Comparison of ENCODE assay signal across 8 mouse cellular contexts in the genomic region with DNA sequence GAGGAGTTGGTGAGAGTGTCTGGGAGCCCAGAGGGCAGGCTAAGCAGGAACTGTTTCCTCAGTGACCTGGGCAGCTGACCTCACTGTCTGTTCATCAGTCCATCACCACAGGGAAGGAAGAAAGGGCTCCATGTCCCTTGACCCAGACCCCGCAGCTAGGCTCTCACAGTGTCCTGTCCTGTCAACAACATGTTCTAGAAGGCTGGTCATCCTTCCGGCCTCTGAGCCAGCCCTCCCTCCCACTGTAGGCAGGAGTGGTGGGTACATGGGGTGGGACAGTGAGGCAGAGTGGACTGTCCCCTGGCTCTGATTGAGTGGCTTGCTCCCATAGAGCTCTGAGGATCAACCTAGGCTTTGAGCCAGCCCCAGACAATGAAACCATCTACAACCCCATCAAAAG.
DNase-seq lines count a peak whose midpoint lies in the region; ATAC-seq and TF ChIP-seq lines count a peak whose summit lies in the region.

No protein-coding gene starts in this region.

- no peak for TF ChIP-seq CTCF in lung, postnatal 0 days (IDR thresholded peaks at IDR 0.05)

- H3K27ac ChIP-seq in neural tube, embryonic 11.5 days (ENCODE audit: low read depth, low read length): peak overlapping the region; percentile 11
- peak overlapping the region; percentile 80 for H3K27ac ChIP-seq in lung, postnatal 0 days (ENCODE audit: low read length)

- H3K36me3 ChIP-seq in neural tube, embryonic 11.5 days (ENCODE audit: control insufficient read depth, insufficient read depth, low read length): no peaks in the 10 kb centered on the region
- H3K36me3 ChIP-seq in lung, postnatal 0 days (ENCODE audit: insufficient read depth, low read length): no peaks in the 10 kb centered on the region

- H3K27me3 ChIP-seq in neural tube, embryonic 11.5 days (ENCODE audit: control insufficient read depth, insufficient read depth, low read length): no peaks in the 10 kb centered on the region
- no peaks in the 10 kb centered on the region for H3K27me3 ChIP-seq in lung, postnatal 0 days (replicated peaks; ENCODE audit: insufficient read depth, low read length)

- 50% methylated on average over 2 of the region's 2 CpGs for WGBS in neural tube, embryonic 11.5 days
- 49% methylated on average over 2 of the region's 2 CpGs for WGBS in lung, postnatal 0 days

- no peak for ATAC-seq in neural tube, embryonic 11.5 days (ENCODE audit: insufficient read depth, low FRiP score, low TSS enrichment)
- peak; percentile 80 for ATAC-seq in lung, postnatal 0 days

- TF ChIP-seq EP300 in lung, postnatal 0 days (IDR thresholded peaks at IDR 0.05): peak; percentile 86

- no peaks in the 10 kb centered on the region for H3K9me3 ChIP-seq in neural tube, embryonic 11.5 days (ENCODE audit: control insufficient read depth, low read length)
- no peaks in the 10 kb centered on the region for H3K9me3 ChIP-seq in lung, postnatal 0 days (ENCODE audit: low read length)

- H3K4me1 ChIP-seq in neural tube, embryonic 11.5 days (ENCODE audit: control insufficient read depth, insufficient read depth, low read length): peaks cover 29% of the 10 kb centered on the region
- H3K4me1 ChIP-seq in lung, postnatal 0 days (ENCODE audit: insufficient read depth, low read depth, low read length): peaks cover 55% of the 10 kb centered on the region

- no peak overlapping the region for H3K4me2 ChIP-seq in neural tube, embryonic 11.5 days (ENCODE audit: low read depth)
- H3K4me2 ChIP-seq in lung, postnatal 0 days (replicated peaks; ENCODE audit: low read depth, low read length): no peak overlapping the region

- peak; percentile 18 to 28 for DNase-seq in cerebellum, postnatal 14 days
- DNase-seq in cerebellum, postnatal 4 days (ENCODE audit: low spot score in 2 of 2): no peak
- no peak for DNase-seq in neural tube, embryonic 11.5 days (ENCODE audit: low spot score)
- DNase-seq in neural tube, embryonic 10.5 days (ENCODE audit: extremely low spot score, low spot score): no peak
- DNase-seq in lung, postnatal 0 days (ENCODE audit: low spot score): peak; percentile 69
- no peak for DNase-seq in right cerebral cortex, postnatal 4 days
- no peak for DNase-seq in right cerebral cortex, postnatal 25 days
- no peak for DNase-seq in testis, postnatal 14 days (ENCODE audit: low spot score)

- H3K4me3 ChIP-seq in neural tube, embryonic 11.5 days (ENCODE audit: low read depth, low read length): no peak overlapping the region
- no peak overlapping the region for H3K4me3 ChIP-seq in lung, postnatal 0 days (ENCODE audit: low read depth, low read length)

- H3K9ac ChIP-seq in neural tube, embryonic 11.5 days (ENCODE audit: low read length): no peak overlapping the region
- H3K9ac ChIP-seq in lung, postnatal 0 days (replicated peaks; ENCODE audit: low read depth): no peak overlapping the region

Comparison
In these comparisons a context has a peak if more than half of its experiments do, and no peak if none do; other contexts are left out.
1. DNase-seq: peak in cerebellum, postnatal 14 days (2 of 2) and lung, postnatal 0 days (single experiment); none in cerebellum, postnatal 4 days (0 of 2), neural tube, embryonic 11.5 days (single experiment), neural tube, embryonic 10.5 days (single experiment), right cerebral cortex, postnatal 4 days (single experiment), right cerebral cortex, postnatal 25 days (single experiment) and testis, postnatal 14 days (single experiment).